Mouse (Mus musculus) erythroblast, embryonic 14.5 days (primary cell): Measurements from ENCODE around the gene Tmpo. TPM values are rescaled to one million over a fixed set of nuclear protein-coding genes. Genes with fewer than 3 reads are reported as not detected.
A peak's percentile ranks its signal among the peaks of the same experiment; 100 is the strongest.

Experiments used
- H3K27me3 ChIP-seq: 2 replicates; pipeline ENCODE4 v1.6.1; 2012; ENCODE audit warnings: inconsistent platforms; ENCODE audit not compliant: control insufficient read depth
- H3K36me3 ChIP-seq: 2 replicates; pipeline ENCODE4 v1.6.1; 2012; ENCODE audit warnings: mild to moderate bottlenecking, inconsistent platforms; ENCODE audit not compliant: control insufficient read depth
- H3K4me1 ChIP-seq: 2 replicates; pipeline ENCODE4 v1.6.1; 2012; ENCODE audit warnings: inconsistent platforms; ENCODE audit not compliant: control insufficient read depth
- H3K4me3 ChIP-seq: replicated peaks from 2 replicates; pipeline ENCODE3; 2012; ENCODE audit warnings: moderate library complexity, mild to moderate bottlenecking, inconsistent platforms
- H3K9me3 ChIP-seq: 2 replicates; pipeline ENCODE4 v1.6.1; 2012; ENCODE audit warnings: low read length, inconsistent platforms, mixed read lengths; ENCODE audit not compliant: control insufficient read depth
- GATA1 ChIP-seq: IDR thresholded peaks from 2 replicates; pipeline ENCODE4 v1.6.1; 2012; ENCODE audit warnings: low read length, inconsistent platforms, mixed read lengths
- TAL1 ChIP-seq: IDR thresholded peaks from 3 replicates; pipeline ENCODE4 v1.6.1; 2012; ENCODE audit warnings: low read length, inconsistent platforms, mixed read lengths
- polyA plus RNA-seq: library from polyadenylated mRNA; stranded (reverse); fragments of >175 nt; gene quantifications from 2 replicates; pipeline ENCODE4 v1.2.3, GENCODE M21; 2012

Gene Tmpo
- polyA plus RNA-seq, 1 experiment, result 37.9 TPM

DNA sequence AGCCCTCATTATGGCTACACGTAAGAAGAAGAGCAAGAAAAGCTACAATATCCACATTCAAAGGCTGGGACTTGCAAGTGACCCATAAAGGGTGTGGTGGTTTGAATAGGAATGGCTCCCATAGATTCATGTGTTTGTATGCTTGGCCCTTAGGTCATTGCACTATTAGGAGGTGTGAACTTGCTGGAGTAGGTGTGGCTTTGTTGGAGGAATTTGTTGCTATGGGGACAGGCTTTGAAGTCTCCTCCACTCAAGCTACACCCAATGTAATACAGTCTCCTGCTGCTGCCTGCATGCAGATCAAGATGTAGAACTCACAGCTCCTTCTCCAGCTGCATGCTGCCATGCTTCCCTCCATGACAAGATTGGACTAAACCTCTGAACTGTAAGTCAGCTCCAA, 49.5 kb downstream of the Tmpo start:
- Histone ChIP-seq H3K4me1 (peaks cover 20% of the 10 kb centered on the region), H3K36me3 (no peaks in the 10 kb centered on the region), H3K27me3 (no peaks in the 10 kb centered on the region), H3K4me3 (no peak overlapping the region), H3K9me3 (no peaks in the 10 kb centered on the region)
- TF ChIP-seq GATA1, result no peak
- no peak for TF ChIP-seq TAL1

DNA sequence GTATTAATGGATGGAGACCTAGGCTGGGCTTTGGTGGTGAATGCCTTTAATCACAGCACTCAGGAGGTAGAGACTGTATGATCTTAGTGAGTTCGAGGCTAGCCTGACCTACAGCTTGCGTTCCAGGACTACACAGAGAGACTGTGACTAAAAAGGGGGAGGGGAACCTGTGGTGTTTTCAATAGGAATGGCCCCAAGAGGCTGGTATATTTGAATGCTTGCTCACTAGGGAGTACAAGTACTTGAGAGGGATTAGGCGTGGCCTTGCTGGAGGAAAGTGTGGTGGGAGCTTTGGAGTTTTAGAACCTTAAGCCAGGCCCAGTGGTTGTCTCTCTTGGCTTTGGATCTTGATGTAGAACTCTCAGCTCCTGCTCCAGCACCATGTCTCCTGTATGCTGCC, 50.3 kb downstream of the Tmpo start:
- H3K9me3 ChIP-seq, result no peaks in the 10 kb centered on the region

DNA sequence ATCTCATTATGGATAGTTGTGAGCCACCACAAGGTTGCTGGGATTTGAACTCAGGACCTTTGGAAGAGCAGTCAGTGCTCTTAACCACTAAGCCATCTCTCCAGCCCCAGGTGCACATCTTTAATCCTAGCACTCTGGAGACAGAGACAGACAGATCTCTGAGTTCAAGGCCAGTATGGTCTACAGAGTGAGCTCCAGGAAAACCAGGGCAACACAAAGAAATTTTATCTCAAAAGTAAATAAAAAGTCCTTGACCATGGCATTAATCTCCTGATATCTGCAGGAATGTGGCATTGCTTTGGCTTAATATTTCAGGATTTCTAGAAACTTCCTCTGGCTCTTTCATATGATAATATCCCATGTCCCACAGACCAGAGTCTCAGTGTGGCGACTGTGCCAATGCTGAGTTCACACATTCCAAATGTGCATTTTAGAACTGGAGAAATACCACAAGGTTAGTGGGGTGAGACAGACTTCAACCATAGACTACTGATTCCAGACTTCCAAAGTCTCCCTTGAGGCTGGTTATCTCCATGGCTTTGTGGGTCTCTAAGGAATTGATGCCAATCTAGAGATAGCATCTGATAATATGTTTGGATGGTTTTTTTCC, 52.5 kb downstream of the Tmpo start:
- no peaks in the 10 kb centered on the region for H3K9me3 ChIP-seq
- H3K36me3 ChIP-seq, result no peaks in the 10 kb centered on the region
- H3K27me3 ChIP-seq, result no peaks in the 10 kb centered on the region
- TF ChIP-seq GATA1, result no peak
- TF ChIP-seq TAL1, result no peak
- peaks cover 21% of the 10 kb centered on the region for H3K4me1 ChIP-seq
- no peak overlapping the region for H3K4me3 ChIP-seq

More for the DNA sequence above, 50.3 kb downstream of the Tmpo start:
- no peak for TF ChIP-seq TAL1
- TF ChIP-seq GATA1, result no peak
- Histone ChIP-seq H3K4me1 (peaks cover 21% of the 10 kb centered on the region), H3K27me3 (no peaks in the 10 kb centered on the region), H3K4me3 (no peak overlapping the region), H3K36me3 (no peaks in the 10 kb centered on the region)

DNA sequence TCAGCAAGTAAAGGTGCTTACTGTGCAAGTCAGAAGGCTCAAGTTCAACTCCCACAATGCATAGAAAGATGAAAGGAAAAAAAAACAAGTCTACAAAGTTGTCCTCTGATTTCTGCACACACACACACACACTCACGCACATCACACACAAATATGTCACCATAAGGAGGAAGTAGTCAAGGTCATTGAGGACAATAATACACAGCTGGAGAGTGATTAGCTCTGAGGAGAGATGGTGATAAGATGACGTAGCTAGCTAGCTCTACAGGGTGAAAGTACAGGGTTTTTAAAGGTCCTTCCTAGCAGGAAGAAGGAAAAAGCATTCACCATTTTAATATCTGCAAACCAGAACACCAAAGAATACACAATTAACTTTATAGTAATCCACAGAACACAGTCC, 53.7 kb downstream of the Tmpo start:
- H3K4me3 ChIP-seq, result no peak overlapping the region
- H3K4me1 ChIP-seq, result peaks cover 28% of the 10 kb centered on the region
- H3K27me3 ChIP-seq, result no peaks in the 10 kb centered on the region
- peaks cover 2% of the 10 kb centered on the region for H3K36me3 ChIP-seq
- TF ChIP-seq GATA1, result no peak
- TF ChIP-seq TAL1, result no peak
- no peaks in the 10 kb centered on the region for H3K9me3 ChIP-seq

DNA sequence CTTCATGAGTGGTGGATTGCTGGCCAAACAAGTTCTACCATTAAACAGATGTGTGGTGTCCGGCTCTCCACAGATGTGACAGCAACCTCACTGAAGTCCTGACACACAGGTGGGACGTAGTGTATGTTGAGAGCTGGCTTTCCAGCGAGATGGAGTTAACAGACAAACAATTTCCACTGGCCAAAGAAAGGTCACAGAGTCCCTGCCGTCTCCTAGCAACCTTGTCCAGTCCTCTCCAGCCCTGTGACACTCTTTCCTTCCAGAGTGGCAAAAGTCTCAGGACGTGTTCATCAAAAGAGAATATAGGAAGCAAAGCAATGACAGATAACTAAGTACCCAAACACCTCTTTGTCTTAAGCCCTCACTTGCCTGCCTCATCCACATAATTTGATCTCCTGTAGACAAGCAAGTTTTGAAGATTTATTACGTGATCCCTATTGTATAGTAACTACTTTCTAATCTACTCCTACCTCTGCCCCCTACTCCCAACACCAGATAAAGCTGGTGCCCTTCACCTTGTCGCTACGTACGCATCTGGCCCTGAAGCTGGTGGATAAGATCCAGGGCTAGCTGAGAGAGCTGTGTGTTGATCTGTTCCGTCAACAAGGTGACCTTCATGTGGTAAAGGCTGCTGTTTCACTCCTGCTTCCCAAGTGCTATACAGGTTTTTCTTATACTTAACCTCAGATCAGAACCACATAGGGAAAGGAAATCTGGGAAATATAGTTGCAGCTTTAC, 54.3 kb downstream of the Tmpo start:
- Histone ChIP-seq H3K4me1 (peaks cover 34% of the 10 kb centered on the region), H3K4me3 (no peak overlapping the region), H3K9me3 (no peaks in the 10 kb centered on the region), H3K27me3 (no peaks in the 10 kb centered on the region), H3K36me3 (peaks cover 8% of the 10 kb centered on the region)
- no peak for TF ChIP-seq TAL1
- no peak for TF ChIP-seq GATA1

DNA sequence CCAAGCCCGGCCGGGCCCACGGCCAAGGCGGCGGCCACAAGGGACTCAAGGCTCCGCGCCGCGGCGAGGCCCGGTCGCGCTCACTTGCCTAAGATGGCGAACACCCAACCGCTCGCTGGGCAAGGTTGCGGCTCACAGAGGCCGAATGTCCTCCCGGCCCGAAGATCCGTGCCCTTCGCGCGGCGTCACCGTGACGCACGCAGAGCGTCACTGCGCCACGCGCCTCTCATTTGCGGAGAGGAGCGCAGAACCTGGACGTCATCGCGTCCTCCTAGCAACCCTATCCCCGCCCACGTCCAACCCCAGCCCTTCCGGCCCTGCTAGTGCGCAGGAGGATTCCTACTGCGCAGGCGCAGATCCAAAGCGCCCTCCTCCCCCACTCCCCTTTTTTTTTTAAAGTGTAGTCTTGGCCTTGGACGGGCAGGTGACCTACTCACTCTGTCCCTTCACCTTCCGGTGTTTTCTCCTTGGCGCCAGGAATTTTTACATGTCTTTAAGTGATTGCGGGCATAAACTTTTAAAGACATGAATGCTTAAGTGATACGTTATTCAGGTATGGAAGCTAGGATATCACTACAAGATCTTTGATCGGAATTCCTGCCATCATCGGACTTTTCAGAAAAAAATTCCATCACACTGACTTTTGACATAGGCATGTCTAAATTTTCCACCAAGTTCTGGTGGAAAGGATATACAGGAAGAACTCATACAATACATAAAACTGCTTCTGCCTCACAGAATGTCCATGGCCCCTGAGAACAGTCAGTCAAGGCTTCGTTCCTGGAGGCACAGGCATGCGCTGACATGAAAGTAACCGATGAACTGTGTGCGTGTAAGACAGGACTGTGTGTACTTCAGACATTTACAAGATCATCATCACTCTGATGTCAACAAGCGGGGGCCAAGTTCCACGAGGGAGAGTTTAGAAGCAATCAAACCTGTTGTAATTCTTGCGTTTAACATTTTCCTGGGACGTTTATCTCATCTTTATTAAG, 57.0 kb downstream of the Tmpo start, which contains the start of gene Slc25a3:
TSS of gene Slc25a3 (minus strand) at position 232 of the 995 bp plus-strand sequence.
- TF ChIP-seq TAL1 (no peak), GATA1 (no peak)
- Histone ChIP-seq H3K4me1 (peaks cover 43% of the 10 kb centered on the region), H3K36me3 (peaks cover 35% of the 10 kb centered on the region), H3K9me3 (no peaks in the 10 kb centered on the region), H3K4me3 (peak within 1 kb of the TSS; percentile 82), H3K27me3 (no peaks in the 10 kb centered on the region)

DNA sequence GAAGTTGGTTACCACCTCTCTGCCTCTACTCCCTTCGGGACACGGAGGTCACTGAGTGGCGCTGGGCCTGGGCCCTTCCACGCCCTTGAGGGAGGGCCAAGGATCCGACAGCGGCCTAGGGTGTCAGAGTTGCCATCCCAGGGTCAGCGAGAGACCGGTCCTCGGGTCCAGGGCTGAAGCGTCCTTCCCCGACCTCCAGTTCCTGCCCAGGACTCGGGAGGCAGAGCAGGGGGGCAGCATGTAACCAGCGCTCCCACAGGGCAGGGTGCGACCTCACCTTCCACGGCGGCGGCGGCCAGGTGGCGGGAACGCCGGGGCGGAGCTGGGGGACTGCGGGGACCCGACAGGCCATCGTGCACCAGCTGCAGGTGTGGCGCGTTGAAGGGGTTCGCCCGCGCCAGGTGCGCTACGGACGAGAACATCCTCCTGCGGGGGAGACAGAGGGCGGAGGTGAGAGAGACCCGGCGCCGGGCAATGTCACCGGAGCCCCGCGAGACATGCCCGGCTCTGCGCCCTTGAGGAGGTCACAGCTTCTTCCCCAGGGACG, 57.8 kb downstream of the Tmpo start:
- Histone ChIP-seq H3K4me3 (peak overlapping the region; percentile 82), H3K27me3 (no peaks in the 10 kb centered on the region), H3K9me3 (no peaks in the 10 kb centered on the region), H3K4me1 (peaks cover 43% of the 10 kb centered on the region), H3K36me3 (peaks cover 42% of the 10 kb centered on the region)
- TF ChIP-seq GATA1, result no peak
- no peak for TF ChIP-seq TAL1

DNA sequence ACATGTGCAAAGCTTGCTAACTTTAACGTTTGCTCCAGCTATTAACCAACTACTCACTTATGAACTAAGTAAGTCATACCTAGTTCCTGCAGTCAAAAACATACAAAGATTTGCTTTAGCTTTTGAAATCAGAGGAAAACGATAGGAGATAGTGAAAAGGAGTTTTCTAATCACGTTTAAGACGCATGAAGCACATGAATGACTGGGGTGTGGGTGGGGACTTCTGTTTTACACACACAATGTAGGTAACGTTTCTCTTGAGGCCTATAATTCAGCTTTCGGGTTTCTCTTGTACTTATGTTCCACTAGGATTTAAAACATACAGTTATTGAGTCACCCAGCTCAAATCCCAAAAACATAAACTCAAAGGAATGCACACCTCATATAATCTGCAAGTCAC, 58.5 kb downstream of the Tmpo start:
- Histone ChIP-seq H3K36me3 (peaks cover 49% of the 10 kb centered on the region), H3K9me3 (no peaks in the 10 kb centered on the region)
- no peak for TF ChIP-seq TAL1
- TF ChIP-seq GATA1, result no peak

DNA sequence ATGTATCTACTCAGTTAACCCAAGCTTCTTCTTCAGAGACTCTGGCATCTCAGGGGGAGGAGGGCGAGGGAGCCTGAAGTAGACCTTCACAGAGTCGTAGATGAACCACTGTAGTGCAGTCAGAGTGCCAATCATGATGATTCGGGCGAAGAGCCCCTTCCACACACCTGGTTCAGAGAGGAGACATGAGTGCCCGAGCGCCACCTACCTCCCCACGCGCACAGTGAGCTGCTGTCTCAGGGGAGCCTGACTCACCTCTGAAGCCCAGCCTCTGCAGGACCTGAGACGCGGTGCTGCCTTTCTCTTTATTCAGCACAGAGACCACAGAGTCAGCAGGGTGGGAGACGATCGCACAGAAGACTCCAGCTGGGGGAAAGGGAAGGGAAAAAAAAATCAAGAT, 64.2 kb downstream of the Tmpo start:
- Histone ChIP-seq H3K9me3 (no peaks in the 10 kb centered on the region), H3K27me3 (no peaks in the 10 kb centered on the region), H3K36me3 (peaks cover 92% of the 10 kb centered on the region), H3K4me1 (peaks cover 11% of the 10 kb centered on the region), H3K4me3 (no peak overlapping the region)
- TF ChIP-seq TAL1 (no peak), GATA1 (no peak)

More for the DNA sequence above, 58.5 kb downstream of the Tmpo start:
- Histone ChIP-seq H3K27me3 (no peaks in the 10 kb centered on the region), H3K4me3 (peak overlapping the region; percentile 82), H3K4me1 (peaks cover 41% of the 10 kb centered on the region)
